Mouse (Mus musculus): ENCODE data around the gene Mecom. TPM values are rescaled to one million over a fixed set of nuclear protein-coding genes. Genes with fewer than 3 reads are reported as not detected.
"Not testable (repeated sequence)": the region's sequence is repeated elsewhere in the genome, so short reads cannot be mapped to it uniquely, and the experiment has no call there.

The Mecom gene
- polyA plus RNA-seq, 1 experiment: 0.47 TPM

- Histone ChIP-seq H3K4me3 (ENCODE audit: extremely low read depth, insufficient read depth, insufficient read length) (no peak overlapping the region), H3K4me1 (ENCODE audit: control insufficient read depth, insufficient read depth, insufficient read length) (no peaks in the 10 kb centered on the region), H3K27me3 (ENCODE audit: control insufficient read depth, insufficient read depth, low read length) (no peaks in the 10 kb centered on the region), H3K27ac (ENCODE audit: insufficient read depth, low read length) (no peak overlapping the region), H3K36me3 (ENCODE audit: control insufficient read depth, insufficient read depth, low read length) (no peaks in the 10 kb centered on the region)
- 82% methylated on average over 5 of the region's 5 CpGs for WGBS
- no peak for DNase-seq (ENCODE audit: low read depth in 1 of 2, low spot score in 2 of 2)
- TF ChIP-seq CTCF (IDR thresholded peaks at IDR 0.05; ENCODE audit: extremely low read depth, insufficient read depth, insufficient read length, insufficient replicate concordance) (no peak), POLR2A (IDR thresholded peaks at IDR 0.05; ENCODE audit: low read depth, low read length) (no peak)
Observed at GRCm38 (mm10) chr3:30428877-30429276, 118.9 kb downstream of the Mecom start.

GRCm38 (mm10) chr3:30424036-30424435, 123.8 kb downstream of the Mecom start:
- WGBS: 90% methylated on average over 5 of the region's 5 CpGs
- no peak overlapping the region for H3K27ac ChIP-seq (ENCODE audit: insufficient read depth, low read length)
- no peak overlapping the region for H3K4me3 ChIP-seq (ENCODE audit: extremely low read depth, insufficient read depth, insufficient read length)
- no peak for TF ChIP-seq POLR2A (IDR thresholded peaks at IDR 0.05; ENCODE audit: low read depth, low read length)
- TF ChIP-seq CTCF (IDR thresholded peaks at IDR 0.05; ENCODE audit: extremely low read depth, insufficient read depth, insufficient read length, insufficient replicate concordance): no peak
- no peaks in the 10 kb centered on the region for H3K27me3 ChIP-seq (ENCODE audit: control insufficient read depth, insufficient read depth, low read length)
- no peak for DNase-seq (ENCODE audit: low read depth in 1 of 2, low spot score in 2 of 2)
- H3K36me3 ChIP-seq (ENCODE audit: control insufficient read depth, insufficient read depth, low read length): no peaks in the 10 kb centered on the region
- no peaks in the 10 kb centered on the region for H3K4me1 ChIP-seq (ENCODE audit: control insufficient read depth, insufficient read depth, insufficient read length)

GRCm38 (mm10) chr3:30421948-30422347, 125.9 kb downstream of the Mecom start:
- not testable (repeated sequence) for DNase-seq (ENCODE audit: low read depth in 1 of 2, low spot score in 2 of 2); H3K4me3 ChIP-seq (ENCODE audit: extremely low read depth, insufficient read depth, insufficient read length); H3K36me3 ChIP-seq (ENCODE audit: control insufficient read depth, insufficient read depth, low read length); H3K27me3 ChIP-seq (ENCODE audit: control insufficient read depth, insufficient read depth, low read length); H3K4me1 ChIP-seq (ENCODE audit: control insufficient read depth, insufficient read depth, insufficient read length); H3K27ac ChIP-seq (ENCODE audit: insufficient read depth, low read length)
- WGBS: 93% methylated on average over 4 of the region's 4 CpGs

GRCm38 (mm10) chr3:30420899-30421298, 126.9 kb downstream of the Mecom start:
- TF ChIP-seq CTCF (IDR thresholded peaks at IDR 0.05; ENCODE audit: extremely low read depth, insufficient read depth, insufficient read length, insufficient replicate concordance): no peak
- TF ChIP-seq POLR2A (IDR thresholded peaks at IDR 0.05; ENCODE audit: low read depth, low read length): no peak
- Histone ChIP-seq H3K4me3 (ENCODE audit: extremely low read depth, insufficient read depth, insufficient read length) (no peak overlapping the region), H3K36me3 (ENCODE audit: control insufficient read depth, insufficient read depth, low read length) (no peaks in the 10 kb centered on the region), H3K27ac (ENCODE audit: insufficient read depth, low read length) (no peak overlapping the region), H3K4me1 (ENCODE audit: control insufficient read depth, insufficient read depth, insufficient read length) (no peaks in the 10 kb centered on the region), H3K27me3 (ENCODE audit: control insufficient read depth, insufficient read depth, low read length) (no peaks in the 10 kb centered on the region)
- WGBS: 91% methylated on average over 5 of the region's 5 CpGs
- no peak for DNase-seq (ENCODE audit: low read depth in 1 of 2, low spot score in 2 of 2)

- DNase-seq (ENCODE audit: low read depth in 1 of 2, low spot score in 2 of 2): no peak
- Histone ChIP-seq H3K27ac (ENCODE audit: insufficient read depth, low read length) (no peak overlapping the region), H3K4me1 (ENCODE audit: control insufficient read depth, insufficient read depth, insufficient read length) (no peaks in the 10 kb centered on the region), H3K4me3 (ENCODE audit: extremely low read depth, insufficient read depth, insufficient read length) (no peak overlapping the region), H3K27me3 (ENCODE audit: control insufficient read depth, insufficient read depth, low read length) (no peaks in the 10 kb centered on the region), H3K36me3 (ENCODE audit: control insufficient read depth, insufficient read depth, low read length) (no peaks in the 10 kb centered on the region)
- TF ChIP-seq CTCF (IDR thresholded peaks at IDR 0.05; ENCODE audit: extremely low read depth, insufficient read depth, insufficient read length, insufficient replicate concordance) (no peak), POLR2A (IDR thresholded peaks at IDR 0.05; ENCODE audit: low read depth, low read length) (no peak)
- 47% methylated on average over 6 of the region's 6 CpGs for WGBS
Observed at GRCm38 (mm10) chr3:30414173-30414572, 133.6 kb downstream of the Mecom start.

GRCm38 (mm10) chr3:30410778-30411177, 137.0 kb downstream of the Mecom start:
- no peaks in the 10 kb centered on the region for H3K4me1 ChIP-seq (ENCODE audit: control insufficient read depth, insufficient read depth, insufficient read length)
- TF ChIP-seq POLR2A (IDR thresholded peaks at IDR 0.05; ENCODE audit: low read depth, low read length): no peak
- TF ChIP-seq CTCF (IDR thresholded peaks at IDR 0.05; ENCODE audit: extremely low read depth, insufficient read depth, insufficient read length, insufficient replicate concordance): no peak
- WGBS: 45% methylated on average over 4 of the region's 4 CpGs
- H3K27ac ChIP-seq (ENCODE audit: insufficient read depth, low read length): no peak overlapping the region
- no peaks in the 10 kb centered on the region for H3K27me3 ChIP-seq (ENCODE audit: control insufficient read depth, insufficient read depth, low read length)
- H3K4me3 ChIP-seq (ENCODE audit: extremely low read depth, insufficient read depth, insufficient read length): no peak overlapping the region
- DNase-seq (ENCODE audit: low read depth in 1 of 2, low spot score in 2 of 2): no peak
- no peaks in the 10 kb centered on the region for H3K36me3 ChIP-seq (ENCODE audit: control insufficient read depth, insufficient read depth, low read length)

GRCm38 (mm10) chr3:30404821-30405220, 143.0 kb downstream of the Mecom start:
- no peak for DNase-seq (ENCODE audit: low read depth in 1 of 2, low spot score in 2 of 2)
- H3K4me1 ChIP-seq (ENCODE audit: control insufficient read depth, insufficient read depth, insufficient read length): no peaks in the 10 kb centered on the region
- TF ChIP-seq CTCF (IDR thresholded peaks at IDR 0.05; ENCODE audit: extremely low read depth, insufficient read depth, insufficient read length, insufficient replicate concordance) (no peak), POLR2A (IDR thresholded peaks at IDR 0.05; ENCODE audit: low read depth, low read length) (no peak)
- H3K27ac ChIP-seq (ENCODE audit: insufficient read depth, low read length): no peak overlapping the region
- H3K27me3 ChIP-seq (ENCODE audit: control insufficient read depth, insufficient read depth, low read length): no peaks in the 10 kb centered on the region
- H3K4me3 ChIP-seq (ENCODE audit: extremely low read depth, insufficient read depth, insufficient read length): no peak overlapping the region
- 87% methylated on average over 4 of the region's 4 CpGs for WGBS
- H3K36me3 ChIP-seq (ENCODE audit: control insufficient read depth, insufficient read depth, low read length): no peaks in the 10 kb centered on the region
